Mouse (Mus musculus) WW6 (cell line): ENCODE results near the gene Crisp3.
"Not testable (repeated sequence)": the region's sequence is repeated elsewhere in the genome, so short reads cannot be mapped to it uniquely, and the experiment has no call there.

Experiments
- DNase-seq: peaks from one replicate; pipeline ENCODE4 v3.0.0-alpha.2; 2013; ENCODE audit warnings: low read depth, low spot score

Gene Crisp3

DNA sequence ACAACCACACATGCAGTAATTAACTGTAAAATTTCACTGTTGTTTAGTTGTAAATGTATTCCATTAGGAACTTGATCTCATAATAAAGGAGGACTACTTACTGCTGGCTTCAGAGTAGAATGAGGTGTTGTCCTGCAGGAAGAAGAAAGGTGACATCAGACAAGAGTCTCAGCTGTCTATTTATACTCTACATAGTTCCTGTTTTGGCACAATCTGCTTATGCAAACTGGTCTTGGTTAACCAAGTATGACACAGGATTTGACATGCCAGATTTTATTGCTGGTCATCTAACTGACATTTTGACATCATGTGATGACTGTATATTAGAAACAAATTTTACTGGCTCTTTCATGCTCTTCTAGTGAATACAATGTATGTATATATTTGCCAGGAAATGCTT is at the start of gene Crisp3:
Crisp3 (minus strand) TSS at position 154 of the 400 bp plus-strand sequence.
- no peak for DNase-seq

DNA sequence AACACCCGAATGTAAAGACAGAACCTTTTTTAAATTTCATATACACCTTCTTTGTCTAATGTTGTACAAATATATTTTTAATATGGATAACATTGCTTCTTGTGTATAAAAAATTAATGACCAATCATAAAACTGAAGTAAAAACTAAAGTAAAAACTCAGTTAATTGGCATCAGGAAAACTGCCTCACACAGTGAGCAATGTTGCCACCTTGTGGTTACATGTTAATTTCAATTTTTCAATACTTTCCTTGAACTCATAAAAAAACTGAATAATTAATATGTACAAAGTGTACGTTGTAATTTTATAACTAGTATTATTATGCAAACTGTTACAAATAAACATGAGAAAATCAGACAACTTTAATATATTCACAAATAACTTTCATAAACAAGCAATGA is 43.3 kb upstream of the Crisp3 start:
- DNase-seq: no peak

DNA sequence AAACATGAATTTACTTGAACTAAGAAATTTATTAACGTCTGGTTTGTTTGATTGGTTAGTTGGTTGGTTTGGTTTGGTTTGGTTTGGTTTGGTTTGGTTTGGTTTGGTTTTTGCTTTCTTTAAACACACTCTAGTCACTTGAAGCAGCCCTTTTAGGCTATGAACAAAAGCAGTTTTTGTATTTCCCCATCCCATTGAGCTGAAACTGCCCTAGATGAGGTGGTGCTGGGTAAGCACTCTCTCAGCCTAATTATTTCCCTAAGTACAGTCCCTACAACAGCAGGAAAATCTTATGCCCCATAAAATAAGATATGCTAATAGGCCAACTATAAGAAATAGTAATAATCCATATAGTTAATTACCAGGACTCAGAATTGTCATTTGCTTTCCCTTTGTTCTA is 33.4 kb upstream of the Crisp3 start:
- no peak for DNase-seq

DNA sequence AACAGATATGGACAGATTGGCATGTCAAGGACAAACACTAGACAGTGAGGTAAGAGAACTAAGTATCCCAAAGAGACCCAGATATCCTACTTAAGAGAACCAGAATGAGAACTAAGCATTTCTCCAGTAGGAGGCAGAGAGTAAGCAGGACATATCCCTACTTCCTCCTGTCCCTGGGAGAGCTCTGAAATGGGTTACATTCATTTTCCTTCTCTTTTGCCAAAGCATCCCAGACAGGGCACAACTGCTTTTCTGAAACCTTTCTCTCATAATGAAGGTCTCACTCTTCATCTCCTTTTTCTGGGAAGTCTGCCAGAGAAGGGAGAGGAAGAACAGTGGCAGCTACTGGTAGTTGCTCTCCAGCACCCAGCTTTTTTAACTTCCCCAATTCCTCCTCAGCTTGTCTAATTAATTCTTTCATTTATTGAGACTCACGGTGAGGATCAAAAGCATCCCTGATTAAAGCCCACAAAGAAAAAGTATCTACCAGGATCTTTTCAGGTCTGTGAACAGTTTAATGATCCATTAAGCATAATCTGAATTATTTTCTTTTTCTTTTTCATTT is 32.9 kb upstream of the Crisp3 start:
- DNase-seq: no peak

DNA sequence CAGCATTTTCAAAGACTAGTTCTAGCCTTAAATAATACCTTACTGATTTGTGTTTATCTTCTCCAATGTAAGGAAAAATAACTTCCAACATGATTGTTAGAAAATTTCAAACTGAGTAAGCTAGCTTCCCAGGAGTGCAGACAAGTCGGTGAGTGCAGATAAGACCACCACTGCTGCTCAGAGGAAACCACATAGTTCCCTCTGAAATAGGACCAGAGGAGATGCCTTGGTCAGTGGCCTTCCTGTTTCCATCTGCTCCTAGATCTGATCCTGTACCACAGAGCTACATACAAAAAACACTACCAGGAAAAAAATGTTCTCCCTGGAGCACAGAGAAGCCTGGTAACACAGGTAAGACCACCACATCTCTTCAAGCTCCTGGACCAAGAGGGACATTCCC is 10.4 kb upstream of the Crisp3 start:
- DNase-seq: no peak

DNA sequence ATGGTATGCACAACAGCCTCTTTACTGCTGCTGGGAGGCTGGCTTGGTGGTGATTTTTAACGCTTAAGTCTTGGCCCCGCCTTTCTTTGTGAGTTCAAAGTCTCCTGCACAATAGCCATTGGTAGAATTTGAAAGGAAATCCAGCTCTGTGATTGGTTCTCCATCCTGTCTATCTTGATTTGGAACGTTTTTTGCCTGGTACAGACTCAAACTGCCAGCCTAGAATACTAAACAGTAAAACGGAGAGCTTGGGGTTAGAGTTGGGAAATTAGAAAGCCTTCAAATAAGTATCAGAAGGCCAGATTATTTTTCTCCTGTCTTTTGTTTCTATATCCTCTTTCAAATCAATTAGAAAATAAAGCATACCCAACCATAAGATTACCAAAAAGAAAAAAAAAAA is 33.5 kb downstream of the Crisp3 start, which contains the start of gene Pgk2:
Pgk2 (minus strand) TSS at position 101 of the 400 bp plus-strand sequence.
- DNase-seq: no peak

DNA sequence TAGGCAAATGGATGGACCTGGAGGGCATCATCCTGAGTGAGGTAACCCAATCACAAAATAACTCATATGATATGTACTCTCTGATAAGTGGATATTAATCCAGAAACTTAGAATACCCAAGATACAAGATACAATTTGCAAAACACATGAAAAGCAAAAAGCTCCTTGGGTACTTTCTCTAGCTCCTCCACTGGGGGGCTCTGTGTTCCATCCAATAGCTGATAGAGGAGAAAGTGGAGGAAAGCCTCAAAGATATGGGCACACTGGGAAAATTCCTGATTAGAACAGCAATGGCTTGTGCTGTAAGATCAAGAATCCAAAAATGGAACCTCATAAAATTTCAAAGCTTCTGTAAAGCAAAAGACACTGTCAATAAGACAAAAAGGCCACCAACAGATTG is 40.3 kb downstream of the Crisp3 start:
- DNase-seq: not testable (repeated sequence)

DNA sequence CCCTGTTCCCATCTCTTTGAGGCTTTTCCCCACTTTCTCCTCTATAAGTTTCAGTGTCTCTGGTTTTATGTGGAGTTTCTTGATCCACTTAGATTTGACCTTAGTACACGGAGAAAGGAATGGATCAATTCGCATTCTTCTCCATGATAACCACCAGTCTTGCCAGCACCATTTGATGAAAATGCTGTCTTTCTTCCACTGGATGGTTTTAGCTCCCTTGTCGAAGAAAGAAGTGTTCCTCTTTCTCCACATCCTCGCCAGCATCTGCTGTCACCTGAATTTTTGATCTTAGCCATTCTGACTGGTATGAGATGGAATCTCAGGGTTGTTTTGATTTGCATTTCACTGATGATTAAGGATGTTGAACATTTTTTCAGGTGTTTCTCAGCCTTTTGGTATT is 51.9 kb downstream of the Crisp3 start:
- not testable (repeated sequence) for DNase-seq
